Mouse (Mus musculus): Measurements from ENCODE around the gene Abhd12. TPM values are rescaled to one million over a fixed set of nuclear protein-coding genes. Genes with fewer than 3 reads are reported as not detected.

Gene Abhd12
- total and polyA plus RNA-seq, 2 experiments from 2014 or later: 158 to 164 TPM

DNA sequence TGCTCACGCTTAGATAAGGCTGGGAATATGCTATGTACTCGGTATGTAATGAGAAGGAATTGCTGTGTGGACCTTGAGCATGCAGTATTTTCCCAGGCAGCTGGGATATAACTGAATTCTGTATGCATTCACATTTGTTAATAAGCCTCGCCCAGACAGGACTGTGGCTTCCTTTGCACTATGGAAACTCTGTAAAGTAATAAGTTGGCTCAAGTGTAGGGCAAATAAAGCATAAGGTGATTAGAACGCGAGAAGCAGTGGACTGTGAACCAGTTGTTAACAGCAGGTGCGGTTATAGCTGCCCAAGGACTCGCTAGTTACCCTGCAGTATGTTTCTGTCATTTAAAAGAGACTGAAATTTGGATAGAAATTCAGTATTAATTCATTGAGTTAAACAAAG, 106.5 kb downstream of the Abhd12 start:
- no peak overlapping the region for H3K4me2 ChIP-seq (ENCODE audit: low read depth, low read length)
- TF ChIP-seq CTCF (IDR thresholded peaks at IDR 0.05; ENCODE audit: low read depth): no peak
- DNase-seq (ENCODE audit: low spot score) (no peak), ATAC-seq (no peak)
- no peaks in the 10 kb centered on the region for H3K4me1 ChIP-seq (ENCODE audit: insufficient read depth, low read length)
- H3K27ac ChIP-seq: no peak overlapping the region
- no peak overlapping the region for H3K9ac ChIP-seq (replicated peaks; ENCODE audit: low read length)
- no peak overlapping the region for H3K4me3 ChIP-seq (ENCODE audit: low read length)
- no peaks in the 10 kb centered on the region for H3K9me3 ChIP-seq (ENCODE audit: low read length)
- 83% methylated on average over 7 of the region's 7 CpGs for WGBS
- peaks cover 26% of the 10 kb centered on the region for H3K36me3 ChIP-seq (ENCODE audit: insufficient read depth, low read length)
- no peaks in the 10 kb centered on the region for H3K27me3 ChIP-seq (ENCODE audit: insufficient read depth, low read length)

GRCm38 (mm10) chr2:150793320-150793719, 111.2 kb downstream of the Abhd12 start:
- peaks cover 15% of the 10 kb centered on the region; the same call in 1 of the 2 replicates for H3K36me3 ChIP-seq (ENCODE audit: insufficient read depth, low read length)
- H3K4me3 ChIP-seq (ENCODE audit: low read length): no peak overlapping the region
- H3K27ac ChIP-seq: no peak overlapping the region
- H3K4me2 ChIP-seq (ENCODE audit: low read depth, low read length): no peak overlapping the region
- DNase-seq (ENCODE audit: low spot score): no peak
- no peak for ATAC-seq
- TF ChIP-seq CTCF (IDR thresholded peaks at IDR 0.05; ENCODE audit: low read depth): no peak
- WGBS: 60% methylated on average over 4 of the region's 4 CpGs
- no peak overlapping the region for H3K9ac ChIP-seq (replicated peaks; ENCODE audit: low read length)
- no peaks in the 10 kb centered on the region for H3K27me3 ChIP-seq (ENCODE audit: insufficient read depth, low read length)
- no peaks in the 10 kb centered on the region for H3K9me3 ChIP-seq (ENCODE audit: low read length)
- no peaks in the 10 kb centered on the region for H3K4me1 ChIP-seq (ENCODE audit: insufficient read depth, low read length)

- 34% methylated on average over 4 of the region's 4 CpGs for WGBS
- peak overlapping the region; percentile 9; the same call in 1 of the 2 replicates for H3K9ac ChIP-seq (replicated peaks; ENCODE audit: low read length)
- H3K4me1 ChIP-seq (ENCODE audit: insufficient read depth, low read length): no peaks in the 10 kb centered on the region; the same call in 1 of the 2 replicates
- H3K27ac ChIP-seq: peak overlapping the region; percentile 64
- DNase-seq (ENCODE audit: low spot score): peak; percentile 92
- no peaks in the 10 kb centered on the region for H3K9me3 ChIP-seq (ENCODE audit: low read length)
- peak; percentile 36 for ATAC-seq
- H3K36me3 ChIP-seq (ENCODE audit: insufficient read depth, low read length): 0 out of 2 replicates have a peak, but pooled peaks cover 4% of the 10 kb centered on the region
- no peaks in the 10 kb centered on the region for H3K27me3 ChIP-seq (ENCODE audit: insufficient read depth, low read length)
- H3K4me2 ChIP-seq (ENCODE audit: low read depth, low read length): peak overlapping the region; percentile 76
- peak overlapping the region; percentile 19 for H3K4me3 ChIP-seq (ENCODE audit: low read length)
- TF ChIP-seq CTCF (IDR thresholded peaks at IDR 0.05; ENCODE audit: low read depth): peak; percentile 40
Observed at GRCm38 (mm10) chr2:150788768-150789550, 115.6 kb downstream of the Abhd12 start.

- ATAC-seq (peak; percentile 43), DNase-seq (ENCODE audit: low spot score) (peak; percentile 39)
- Histone ChIP-seq H3K4me1 (ENCODE audit: insufficient read depth, low read length) (no peaks in the 10 kb centered on the region; the same call in 1 of the 2 replicates), H3K9ac (replicated peaks; ENCODE audit: low read length) (peak overlapping the region; percentile 76), H3K27ac (peak overlapping the region; percentile 82), H3K27me3 (ENCODE audit: insufficient read depth, low read length) (no peaks in the 10 kb centered on the region), H3K9me3 (ENCODE audit: low read length) (no peaks in the 10 kb centered on the region), H3K4me3 (ENCODE audit: low read length) (peak overlapping the region; percentile 90), H3K4me2 (ENCODE audit: low read depth, low read length) (peak overlapping the region; percentile 76), H3K36me3 (ENCODE audit: insufficient read depth, low read length) (0 out of 2 replicates have a peak, but pooled peaks cover 3% of the 10 kb centered on the region)
- WGBS: 1% methylated on average over 23 of the region's 23 CpGs
- peak; percentile 2; the same call in 1 of the 2 replicates for TF ChIP-seq CTCF (IDR thresholded peaks at IDR 0.05; ENCODE audit: low read depth)
Observed at GRCm38 (mm10) chr2:150787234-150787771, 117.2 kb downstream of the Abhd12 start.

DNA sequence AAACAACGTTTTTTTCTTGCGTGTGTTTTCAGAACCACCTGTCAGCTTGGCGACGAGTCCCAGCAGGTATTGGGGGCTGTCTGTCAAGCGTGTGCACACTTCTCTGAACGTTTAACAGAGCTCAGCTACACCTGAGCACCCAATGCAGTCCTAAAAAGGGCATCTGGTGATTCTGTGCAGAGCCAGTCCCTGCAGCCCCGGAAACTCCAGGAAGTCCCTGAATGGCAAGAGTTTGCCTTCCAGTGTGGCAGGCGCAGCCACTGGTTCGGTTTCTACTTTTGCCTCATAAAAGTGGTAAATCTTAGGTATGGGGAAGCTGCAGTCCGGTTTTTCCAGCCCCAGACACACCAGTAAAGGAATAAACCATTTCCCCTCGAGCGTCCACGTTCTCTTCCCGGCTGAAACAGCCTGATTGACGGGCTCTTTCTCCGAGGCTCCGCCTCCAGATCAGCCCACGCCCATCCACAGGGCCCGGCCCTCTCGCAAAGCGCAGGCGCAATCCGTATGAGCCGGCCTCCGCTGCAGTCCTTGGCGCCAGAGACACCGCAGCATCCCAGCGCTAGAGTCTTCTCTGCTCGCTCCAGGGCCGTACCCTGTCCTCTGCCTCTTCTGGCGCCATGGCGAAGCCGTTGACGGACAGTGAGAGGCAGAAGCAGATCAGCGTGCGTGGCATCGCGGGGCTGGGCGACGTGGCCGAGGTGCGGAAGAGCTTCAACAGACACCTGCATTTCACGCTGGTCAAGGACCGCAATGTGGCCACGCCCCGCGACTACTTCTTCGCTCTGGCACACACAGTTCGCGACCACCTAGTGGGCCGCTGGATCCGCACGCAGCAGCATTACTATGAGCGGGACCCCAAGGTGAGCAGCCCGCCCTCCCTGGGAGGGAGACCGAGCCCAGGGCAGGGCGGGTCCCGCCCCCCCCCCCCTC, 118.0 kb downstream of the Abhd12 start, which contains the start of gene Pygb:
Gene Pygb (plus strand): TSS at position 485 of the 930 bp plus-strand sequence.
- ATAC-seq: peak; percentile 96

DNA sequence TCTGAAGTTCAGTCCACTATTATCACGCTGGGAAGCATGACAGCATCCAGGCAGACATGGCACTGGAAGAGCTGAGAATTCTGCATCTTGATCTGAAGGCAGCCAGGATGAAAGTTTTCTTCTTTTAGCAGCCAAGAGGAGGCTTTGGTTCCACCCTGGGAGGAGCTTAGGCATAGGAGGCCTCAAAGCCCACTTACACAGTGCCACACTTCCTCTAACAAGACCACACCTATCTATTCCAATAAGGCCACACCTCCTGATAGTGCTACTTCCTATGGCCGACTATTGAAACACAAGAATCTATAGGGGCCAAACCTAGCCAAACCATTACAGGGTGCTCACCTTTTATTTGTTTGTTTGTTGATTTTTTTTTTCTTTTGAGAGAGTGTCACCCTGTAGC, 121.7 kb downstream of the Abhd12 start:
- TF ChIP-seq CTCF (IDR thresholded peaks at IDR 0.05; ENCODE audit: low read depth): no peak
- Histone ChIP-seq H3K27me3 (ENCODE audit: insufficient read depth, low read length) (no peaks in the 10 kb centered on the region), H3K36me3 (ENCODE audit: insufficient read depth, low read length) (no peaks in the 10 kb centered on the region), H3K27ac (no peak overlapping the region), H3K9me3 (ENCODE audit: low read length) (no peaks in the 10 kb centered on the region), H3K4me1 (ENCODE audit: insufficient read depth, low read length) (no peaks in the 10 kb centered on the region; the same call in 1 of the 2 replicates), H3K9ac (replicated peaks; ENCODE audit: low read length) (no peak overlapping the region), H3K4me3 (ENCODE audit: low read length) (no peak overlapping the region), H3K4me2 (ENCODE audit: low read depth, low read length) (no peak overlapping the region)
- ATAC-seq: no peak
- WGBS: 86% methylated on average over 2 of the region's 2 CpGs
- no peak for DNase-seq (ENCODE audit: low spot score)

More for the DNA sequence above, 118.0 kb downstream of the Abhd12 start, which contains the start of gene Pygb:
- WGBS: 2% methylated on average over 56 of the region's 58 CpGs
- no peaks in the 10 kb centered on the region for H3K36me3 ChIP-seq (ENCODE audit: insufficient read depth, low read length)
- H3K27me3 ChIP-seq (ENCODE audit: insufficient read depth, low read length): no peaks in the 10 kb centered on the region
- H3K4me3 ChIP-seq (ENCODE audit: low read length): peak within 1 kb of the TSS; percentile 90
- no peak for TF ChIP-seq CTCF (IDR thresholded peaks at IDR 0.05; ENCODE audit: low read depth)
- no peaks in the 10 kb centered on the region for H3K9me3 ChIP-seq (ENCODE audit: low read length)
- peak within 1 kb of the TSS; percentile 76 for H3K9ac ChIP-seq (replicated peaks; ENCODE audit: low read length)
- H3K4me1 ChIP-seq (ENCODE audit: insufficient read depth, low read length): no peaks in the 10 kb centered on the region; the same call in 1 of the 2 replicates
- DNase-seq (ENCODE audit: low spot score): peak; percentile 95
- peak within 1 kb of the TSS; percentile 82 for H3K27ac ChIP-seq
- H3K4me2 ChIP-seq (ENCODE audit: low read depth, low read length): peak within 1 kb of the TSS; percentile 76

Other genes starting within 250 kb of the Abhd12 start
- 33.0 and 43.5 TPM in 2 replicates for gene Acss1, start 236.2 kb downstream of the Abhd12 start, total RNA-seq (2014; rRNA removed)
- gene Acss1, start 236.2 kb downstream of the Abhd12 start, polyA plus RNA-seq (2015; fragmentation: Nextera tagmentation; extraction: Ambion mirVana): 17.0 and 17.6 TPM in 2 replicates
- 0.26 TPM in 1 of 2 replicates, not detected in the other for gene Vsx1, start 215.4 kb downstream of the Abhd12 start, total RNA-seq (2014; rRNA removed)
- 0.10 and 0.13 TPM in 2 replicates for gene Vsx1, start 215.4 kb downstream of the Abhd12 start, polyA plus RNA-seq (2015; fragmentation: Nextera tagmentation; extraction: Ambion mirVana)
- 91.4 and 97.1 TPM in 2 replicates for gene Entpd6, start 155.7 kb downstream of the Abhd12 start, total RNA-seq (2014; rRNA removed)
- 76.8 and 79.5 TPM in 2 replicates for gene Entpd6, start 155.7 kb downstream of the Abhd12 start, polyA plus RNA-seq (2015; fragmentation: Nextera tagmentation; extraction: Ambion mirVana)
- gene Pygb, start 118.0 kb downstream of the Abhd12 start, total RNA-seq (2014; rRNA removed): 302 and 317 TPM in 2 replicates
- 160 and 169 TPM in 2 replicates for gene Pygb, start 118.0 kb downstream of the Abhd12 start, polyA plus RNA-seq (2015; fragmentation: Nextera tagmentation; extraction: Ambion mirVana)
- 5.4 and 8.6 TPM in 2 replicates for gene Gins1, start 659 bp upstream of the Abhd12 start, total RNA-seq (2014; rRNA removed)
- gene Gins1, start 659 bp upstream of the Abhd12 start, polyA plus RNA-seq (2015; fragmentation: Nextera tagmentation; extraction: Ambion mirVana): 12.7 and 14.9 TPM in 2 replicates
- 3.1 and 7.3 TPM in 2 replicates for gene Ninl, start 134.6 kb upstream of the Abhd12 start, total RNA-seq (2014; rRNA removed)
- gene Ninl, start 134.6 kb upstream of the Abhd12 start, polyA plus RNA-seq (2015; fragmentation: Nextera tagmentation; extraction: Ambion mirVana): 2.7 and 3.2 TPM in 2 replicates
- 10.2 and 11.8 TPM in 2 replicates for gene Nanp, start 134.7 kb upstream of the Abhd12 start, total RNA-seq (2014; rRNA removed)
- 39.0 and 39.3 TPM in 2 replicates for gene Nanp, start 134.7 kb upstream of the Abhd12 start, polyA plus RNA-seq (2015; fragmentation: Nextera tagmentation; extraction: Ambion mirVana)
- not detected in 2 replicates for gene Gm14151, start 187.6 kb upstream of the Abhd12 start, total RNA-seq (2014; rRNA removed)
- gene Gm14151, start 187.6 kb upstream of the Abhd12 start, polyA plus RNA-seq (2015; fragmentation: Nextera tagmentation; extraction: Ambion mirVana): not detected in 2 replicates
- not detected in 2 replicates for gene Gm14147, start 193.5 kb upstream of the Abhd12 start, total RNA-seq (2014; rRNA removed)
- gene Gm14147, start 193.5 kb upstream of the Abhd12 start, polyA plus RNA-seq (2015; fragmentation: Nextera tagmentation; extraction: Ambion mirVana): not detected in 2 replicates